19 mouse cellular contexts compared by ENCODE assay signal in genomic region chr16:25899657-25900056, GRCm38 (mm10).
DNase-seq lines count a peak whose midpoint lies in the region; ATAC-seq and TF ChIP-seq lines count a peak whose summit lies in the region.
"Had no signal": no experiment of that assay in that cellular context is flagged by ENCODE, and none has a peak within 500 bp of the region (broad histone marks: within the 10 kb centered on the region; RNA-seq: fewer than 3 reads in every experiment).

No protein-coding gene starts in this region.

- H3K4me1 ChIP-seq in kidney, adult 2 months (ENCODE audit: control insufficient read depth, insufficient read depth, low read length), result no peaks in the 10 kb centered on the region; the same call in 1 of the 2 replicates
- no peaks in the 10 kb centered on the region for H3K4me1 ChIP-seq in kidney, embryonic 16.5 days (ENCODE audit: insufficient read depth, low read length)
- H3K4me1 ChIP-seq in lung, embryonic 14.5 days (ENCODE audit: insufficient read depth), result 0 out of 2 replicates have a peak, but pooled peaks cover 5% of the 10 kb centered on the region
- peaks cover 2% of the 10 kb centered on the region for H3K4me1 ChIP-seq in lung, adult 2 months (ENCODE audit: control insufficient read depth, insufficient read depth, low read length)
- H3K4me1 ChIP-seq: embryonic facial prominence, embryonic 12.5 days; forebrain, embryonic 15.5 days; heart, embryonic 13.5 days; hindbrain, embryonic 15.5 days had no signal

- H3K9ac ChIP-seq in kidney, embryonic 16.5 days (replicated peaks; ENCODE audit: low read length), result no peak overlapping the region
- H3K9ac ChIP-seq in lung, embryonic 14.5 days, result no peak overlapping the region
- H3K9ac ChIP-seq: embryonic facial prominence, embryonic 12.5 days; forebrain, embryonic 15.5 days; heart, embryonic 13.5 days; hindbrain, embryonic 15.5 days had no signal

- 54% methylated on average over 2 of the region's 2 CpGs for WGBS in kidney, adult 2 months
- 81% methylated on average over 2 of the region's 2 CpGs for WGBS in kidney, embryonic 16.5 days
- 51% methylated on average over 2 of the region's 2 CpGs for WGBS in lung, embryonic 14.5 days
- WGBS in lung, adult 2 months, result 55% methylated on average over 2 of the region's 2 CpGs

- no peak overlapping the region for H3K27ac ChIP-seq in kidney, adult 2 months (ENCODE audit: insufficient read depth, low read depth, low read length)
- H3K27ac ChIP-seq in kidney, embryonic 16.5 days (ENCODE audit: low read length), result no peak overlapping the region
- no peak overlapping the region for H3K27ac ChIP-seq in lung, embryonic 14.5 days (ENCODE audit: low read depth)
- H3K27ac ChIP-seq: embryonic facial prominence, embryonic 12.5 days; forebrain, embryonic 15.5 days; heart, embryonic 13.5 days; hindbrain, embryonic 15.5 days had no signal

- H3K4me3 ChIP-seq in kidney, adult 2 months (ENCODE audit: insufficient read depth, low read depth, low read length), result no peak overlapping the region
- no peak overlapping the region for H3K4me3 ChIP-seq in kidney, embryonic 16.5 days (ENCODE audit: low read length)
- H3K4me3 ChIP-seq in lung, embryonic 14.5 days (ENCODE audit: low read depth, low read length), result no peak overlapping the region
- H3K4me3 ChIP-seq in lung, adult 2 months (replicated peaks; ENCODE audit: extremely low read depth, low read depth, low read length), result no peak overlapping the region
- H3K4me3 ChIP-seq: embryonic facial prominence, embryonic 12.5 days; forebrain, embryonic 15.5 days; heart, embryonic 13.5 days; hindbrain, embryonic 15.5 days had no signal

- ATAC-seq in kidney, embryonic 16.5 days (ENCODE audit: low FRiP score, low TSS enrichment), result no peak
- peak; percentile 58; the same call in 1 of the 2 replicates for ATAC-seq in lung, embryonic 14.5 days (ENCODE audit: insufficient read depth)
- ATAC-seq: forebrain, embryonic 15.5 days had no signal

- no peaks in the 10 kb centered on the region for H3K9me3 ChIP-seq in kidney, embryonic 16.5 days (ENCODE audit: low read length)
- H3K9me3 ChIP-seq in lung, embryonic 14.5 days (ENCODE audit: low read depth, low read length), result no peaks in the 10 kb centered on the region
- H3K9me3 ChIP-seq: embryonic facial prominence, embryonic 12.5 days; forebrain, embryonic 15.5 days; heart, embryonic 13.5 days; hindbrain, embryonic 15.5 days had no signal

- TF ChIP-seq CTCF in kidney, adult 2 months (conservative IDR thresholded peaks at IDR 0.05; ENCODE audit: insufficient read depth, insufficient read length, low read depth, low read length), result no peak
- TF ChIP-seq CTCF in lung, embryonic 14.5 days (IDR thresholded peaks at IDR 0.05; ENCODE audit: low read depth), result no peak
- TF ChIP-seq CTCF in lung, adult 2 months (IDR thresholded peaks at IDR 0.05; ENCODE audit: insufficient read depth, low read length), result no peak

- H3K4me2 ChIP-seq in kidney, embryonic 16.5 days (replicated peaks; ENCODE audit: low read depth, low read length), result no peak overlapping the region
- no peak overlapping the region for H3K4me2 ChIP-seq in lung, embryonic 14.5 days
- H3K4me2 ChIP-seq: embryonic facial prominence, embryonic 12.5 days; forebrain, embryonic 15.5 days; heart, embryonic 13.5 days; hindbrain, embryonic 15.5 days had no signal

- H3K36me3 ChIP-seq in kidney, adult 2 months (ENCODE audit: control insufficient read depth, insufficient read depth, low read length), result no peaks in the 10 kb centered on the region
- no peaks in the 10 kb centered on the region for H3K36me3 ChIP-seq in kidney, embryonic 16.5 days (ENCODE audit: insufficient read depth, low read length)
- no peaks in the 10 kb centered on the region for H3K36me3 ChIP-seq in lung, embryonic 14.5 days (ENCODE audit: insufficient read depth)
- H3K36me3 ChIP-seq: embryonic facial prominence, embryonic 12.5 days; forebrain, embryonic 15.5 days; heart, embryonic 13.5 days; hindbrain, embryonic 15.5 days had no signal

- DNase-seq in kidney, adult 2 months, result peak; percentile 58
- DNase-seq in lung, embryonic 14.5 days, result peak; percentile 87
- no peak for DNase-seq in lung, adult 2 months
- peak; percentile 48 for DNase-seq in Muller cell, postnatal 12 days (ENCODE audit: inconsistent ontology term)
- peak; percentile 33 for DNase-seq in lung, postnatal 10 days
- DNase-seq in frontal cortex, postnatal 36 days (ENCODE audit: low spot score in 2 of 2), result no peak
- no peak for DNase-seq in cerebellum, postnatal 25 days
- DNase-seq: adrenal gland, adult 8-10 months; adrenal gland, postnatal 36 days; cerebellum, adult 2 months; cerebellum, postnatal 10 days; gastrocnemius, postnatal 10 days; heart, postnatal 36 days had no signal

- no peaks in the 10 kb centered on the region for H3K27me3 ChIP-seq in kidney, adult 2 months (replicated peaks; ENCODE audit: control insufficient read depth, insufficient read depth, low read length)
- no peaks in the 10 kb centered on the region for H3K27me3 ChIP-seq in kidney, embryonic 16.5 days (ENCODE audit: insufficient read depth, low read length)
- H3K27me3 ChIP-seq in lung, embryonic 14.5 days (ENCODE audit: insufficient read depth, low read length), result no peaks in the 10 kb centered on the region
- H3K27me3 ChIP-seq: CH12.LX; embryonic facial prominence, embryonic 12.5 days; forebrain, embryonic 15.5 days; heart, embryonic 13.5 days; hindbrain, embryonic 15.5 days had no signal

- no peak for TF ChIP-seq POLR2A in kidney, adult 2 months (IDR thresholded peaks at IDR 0.05; ENCODE audit: low read depth, low read length)
- no peak for TF ChIP-seq POLR2A in lung, adult 2 months (IDR thresholded peaks at IDR 0.05; ENCODE audit: borderline replicate concordance, extremely low read depth, low read depth, low read length)

Comparison
In these comparisons a context has a peak if more than half of its experiments do, and no peak if none do; other contexts are left out.
1. DNase-seq: peak in kidney, adult 2 months (single experiment), lung, embryonic 14.5 days (single experiment), Muller cell, postnatal 12 days (single experiment) and lung, postnatal 10 days (single experiment); none in lung, adult 2 months (single experiment), frontal cortex, postnatal 36 days (0 of 2) and cerebellum, postnatal 25 days (0 of 2).